Mouse (Mus musculus): ENCODE results near the gene Fgf15. TPM values are rescaled to one million over a fixed set of nuclear protein-coding genes. Genes with fewer than 3 reads are reported as not detected.

Gene Fgf15
- 11.7 and 19.1 TPM in 2 replicates for total RNA-seq (2012; rRNA removed)
- 10 to 100 TPM in 1 of 2 experiments, not detected in 1; 16.6 TPM for polyA plus RNA-seq (2012; ENCODE audit: insufficient read depth in 1 of 2, insufficient read length in 2 of 2, low read depth in 1 of 2, low replicate concordance in 2 of 2, missing spikeins in 1 of 2)

DNA sequence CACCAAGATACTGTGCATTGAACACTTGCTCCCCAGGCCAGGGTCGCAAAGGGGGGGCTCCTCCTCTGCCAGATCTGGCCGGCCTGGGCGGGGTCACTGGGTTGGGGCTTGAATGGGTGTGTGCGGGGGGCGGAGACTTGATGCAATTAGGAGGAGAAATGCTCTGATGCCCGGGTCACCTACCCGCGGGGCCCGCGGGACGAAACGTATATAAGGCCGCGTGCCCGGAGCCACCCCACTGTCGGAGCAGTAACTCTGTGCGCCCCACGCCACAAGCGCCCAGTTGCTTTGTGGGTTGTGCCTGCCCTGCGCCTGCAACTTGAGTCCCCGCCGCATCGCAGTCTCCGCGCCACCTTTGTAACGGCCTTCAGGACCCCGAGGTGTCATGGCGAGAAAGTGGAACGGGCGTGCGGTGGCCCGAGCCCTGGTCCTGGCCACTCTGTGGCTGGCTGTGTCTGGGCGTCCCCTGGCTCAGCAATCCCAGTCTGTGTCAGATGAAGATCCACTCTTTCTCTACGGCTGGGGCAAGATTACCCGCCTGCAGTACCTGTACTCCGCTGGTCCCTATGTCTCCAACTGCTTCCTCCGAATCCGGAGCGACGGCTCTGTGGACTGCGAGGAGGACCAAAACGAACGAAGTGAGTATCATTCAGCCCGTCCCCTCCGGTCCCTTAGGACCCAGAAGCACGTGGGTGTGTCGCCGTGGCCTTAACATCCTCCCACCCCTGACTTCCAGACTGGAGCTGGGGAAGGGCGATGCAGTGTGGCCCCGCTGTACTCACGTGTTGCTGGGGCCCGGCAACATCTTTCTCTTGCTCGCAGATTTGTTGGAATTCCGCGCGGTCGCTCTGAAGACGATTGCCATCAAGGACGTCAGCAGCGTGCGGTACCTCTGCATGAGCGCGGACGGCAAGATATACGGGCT lies at the start of gene Fgf15:
TSS of gene Fgf15 (plus strand) at position 238 of the 925 bp plus-strand sequence.
- Histone ChIP-seq H3K9ac (ENCODE audit: control insufficient read depth, low read depth, low read length, poor library complexity, severe bottlenecking) (peak within 1 kb of the TSS; percentile 79), H3K27ac (ENCODE audit: control insufficient read depth, low read depth, low read length) (peak within 1 kb of the TSS; percentile 73), H3K4me3 (ENCODE audit: control insufficient read depth in 1 of 2, insufficient read depth in 1 of 2, low read depth in 2 of 2, low read length in 2 of 2) (peak within 1 kb of the TSS; percentile 84 to 86), H3K79me2 (ENCODE audit: control insufficient read depth, insufficient read depth, low read length, poor library complexity) (peaks cover 15% of the 10 kb centered on the region), H3K9me3 (replicated peaks; ENCODE audit: insufficient read depth, low read length) (no peaks in the 10 kb centered on the region), H3K36me3 (ENCODE audit: control insufficient read depth in 1 of 2, insufficient read depth in 2 of 2, low read length in 2 of 2) (peaks cover 0 to 9% of the 10 kb centered on the region in 2 experiments; a peak in 2 of 4 replicates), H3K27me3 (ENCODE audit: control insufficient read depth in 1 of 2, insufficient read depth in 2 of 2, low read length in 2 of 2) (no peaks in the 10 kb centered on the region), H3K4me1 (ENCODE audit: control insufficient read depth in 1 of 2, insufficient read depth in 2 of 2, low read length in 2 of 2) (peaks cover 5 to 13% of the 10 kb centered on the region in 2 experiments; a peak in 2 of 4 replicates)
- peak; percentile 85 for DNase-seq (ENCODE audit: low read depth, low spot score)
- TF ChIP-seq POLR2A (IDR thresholded peaks at IDR 0.05; ENCODE audit: control insufficient read depth in 1 of 2, insufficient read depth in 1 of 2, low read depth in 1 of 2, low read length in 2 of 2, poor library complexity in 1 of 2) (peak; percentile 15 to 79; a peak in 3 of 4 replicates), MAFK (IDR thresholded peaks at IDR 0.05; ENCODE audit: borderline replicate concordance, low read depth, low read length) (no peak), GATA1 (IDR thresholded peaks at IDR 0.05; ENCODE audit: low read depth, low read length) (no peak), EP300 (IDR thresholded peaks at IDR 0.05; ENCODE audit: low read depth in 1 of 2, low read length in 2 of 2) (no peak), ETS1 (IDR thresholded peaks at IDR 0.05; ENCODE audit: low read depth, low read length) (no peak), NELFE (IDR thresholded peaks at IDR 0.05; ENCODE audit: low read depth, low read length) (peak; percentile 67), MEF2A (IDR thresholded peaks at IDR 0.05; ENCODE audit: extremely low read depth, insufficient replicate concordance, low read depth, low read length, poor library complexity, severe bottlenecking) (no peak), ZC3H11A (IDR thresholded peaks at IDR 0.05; ENCODE audit: low read depth, low read length) (no peak), TCF12 (IDR thresholded peaks at IDR 0.05; ENCODE audit: low read depth, low read length) (0 out of 2 replicates have a peak, but pooled peaks have one; percentile 3), MYB (IDR thresholded peaks at IDR 0.05; ENCODE audit: low read depth, low read length) (no peak), HCFC1 (IDR thresholded peaks at IDR 0.05; ENCODE audit: low read depth, low read length) (0 out of 2 replicates have a peak, but pooled peaks have one; percentile 14), MAX (IDR thresholded peaks at IDR 0.05; ENCODE audit: low read length) (peak; percentile 83), CHD1 (IDR thresholded peaks at IDR 0.05; ENCODE audit: low read depth, low read length) (0 out of 2 replicates have a peak, but pooled peaks have one; percentile 89), RAD21 (IDR thresholded peaks at IDR 0.05; ENCODE audit: low read depth, low read length) (no peak), E2F4 (IDR thresholded peaks at IDR 0.05; ENCODE audit: borderline replicate concordance, low read depth, low read length) (no peak), JUND (IDR thresholded peaks at IDR 0.05; ENCODE audit: low read depth, low read length) (no peak), POLR2AphosphoS5 (IDR thresholded peaks at IDR 0.05; ENCODE audit: borderline replicate concordance, low read depth, low read length) (no peak), CTCF (IDR thresholded peaks at IDR 0.05 in 2 of 3, conservative IDR thresholded peaks at IDR 0.05 in 1 of 3; ENCODE audit: control insufficient read depth in 1 of 3, insufficient read depth in 1 of 3, low read depth in 2 of 3, low read length in 3 of 3, poor library complexity in 1 of 3, severe bottlenecking in 1 of 3) (no peak), UBTF (IDR thresholded peaks at IDR 0.05; ENCODE audit: borderline replicate concordance, insufficient read depth, low read depth, low read length) (no peak), RCOR1 (IDR thresholded peaks at IDR 0.05; ENCODE audit: low read depth, low read length) (no peak), MAZ (IDR thresholded peaks at IDR 0.05; ENCODE audit: low read depth, low read length) (no peak), ZKSCAN1 (IDR thresholded peaks at IDR 0.05; ENCODE audit: low read depth, low read length) (no peak), USF1 (IDR thresholded peaks at IDR 0.05; ENCODE audit: low read depth, low read length) (0 out of 2 replicates have a peak, but pooled peaks have one; percentile 25), CHD2 (IDR thresholded peaks at IDR 0.05; ENCODE audit: low read length) (no peak), MYC (IDR thresholded peaks at IDR 0.05; ENCODE audit: low read depth, low read length) (peak; percentile 76; the same call in 1 of the 2 replicates), BHLHE40 (IDR thresholded peaks at IDR 0.05; ENCODE audit: borderline replicate concordance, low read depth, low read length) (no peak), KAT2A (conservative IDR thresholded peaks at IDR 0.05; ENCODE audit: low read depth, low read length) (no peak), ZMIZ1 (IDR thresholded peaks at IDR 0.05; ENCODE audit: low read depth, low read length) (0 out of 2 replicates have a peak, but pooled peaks have one; percentile 19), TAL1 (IDR thresholded peaks at IDR 0.05; ENCODE audit: low read length) (no peak), MXI1 (IDR thresholded peaks at IDR 0.05; ENCODE audit: low read depth, low read length) (peak; percentile 93), SIN3A (IDR thresholded peaks at IDR 0.05; ENCODE audit: low read length) (peak; percentile 71; the same call in 1 of the 2 replicates), POLR2AphosphoS2 (IDR thresholded peaks at IDR 0.05; ENCODE audit: low read length) (no peak), TBP (IDR thresholded peaks at IDR 0.05; ENCODE audit: low read depth, low read length) (no peak)
